Mouse (Mus musculus): ENCODE results near the gene Gm7534.
"Not testable (repeated sequence)": the region's sequence is repeated elsewhere in the genome, so short reads cannot be mapped to it uniquely, and the experiment has no call there.

Gm7534 gene

GRCm38 (mm10) chr4:134199371-134199770, 3.4 kb downstream of the Gm7534 start:
- DNase-seq: no peak

GRCm38 (mm10) chr4:134186268-134186667, 16.5 kb downstream of the Gm7534 start:
- peak in 1 of 2 experiments; percentile 19 for DNase-seq

- DNase-seq: no peak
Observed at GRCm38 (mm10) chr4:134185569-134185968, 17.2 kb downstream of the Gm7534 start.

GRCm38 (mm10) chr4:134183711-134184110, 19.1 kb downstream of the Gm7534 start:
- DNase-seq: no peak

DNA sequence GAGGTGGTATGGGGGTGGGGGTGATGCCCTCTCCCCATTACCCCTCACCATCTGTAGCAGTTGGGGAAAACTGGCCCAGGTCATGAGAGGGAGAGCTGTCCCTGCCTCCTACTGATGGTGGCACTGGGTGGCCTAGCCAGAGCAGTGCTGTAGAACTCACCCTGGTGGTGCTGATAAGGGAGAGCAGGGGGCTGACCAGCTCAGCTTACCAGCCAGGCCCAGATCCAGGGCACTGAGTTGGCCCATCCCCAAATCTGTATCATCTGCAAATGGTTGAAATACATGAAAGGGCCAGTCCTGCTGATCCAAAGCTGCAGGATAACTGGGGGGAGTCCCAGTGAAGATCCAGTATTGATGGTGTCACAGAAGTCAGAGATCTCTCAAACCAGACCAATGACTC, 21.0 kb downstream of the Gm7534 start:
- DNase-seq: no peak

DNA sequence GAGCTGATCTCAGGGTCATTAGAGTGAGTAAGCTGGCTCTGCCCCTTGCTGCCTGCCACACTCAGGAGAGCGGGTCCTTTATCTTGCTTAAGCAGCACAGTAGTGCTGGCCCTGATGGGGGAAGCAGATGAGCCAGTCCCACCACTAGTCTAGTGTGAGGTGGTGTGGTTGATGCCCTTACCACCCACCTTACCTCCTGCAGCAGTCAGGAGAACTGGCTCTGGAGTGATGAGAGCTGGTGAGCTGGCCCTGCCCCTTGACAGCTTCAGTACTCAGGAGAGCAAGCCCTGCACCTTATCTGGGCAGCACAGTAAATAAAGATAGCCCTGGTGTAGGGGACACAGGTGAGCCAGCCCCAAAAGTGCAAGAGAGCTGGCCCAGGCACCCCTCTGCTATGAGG, 21.7 kb downstream of the Gm7534 start:
- no peak for DNase-seq

DNA sequence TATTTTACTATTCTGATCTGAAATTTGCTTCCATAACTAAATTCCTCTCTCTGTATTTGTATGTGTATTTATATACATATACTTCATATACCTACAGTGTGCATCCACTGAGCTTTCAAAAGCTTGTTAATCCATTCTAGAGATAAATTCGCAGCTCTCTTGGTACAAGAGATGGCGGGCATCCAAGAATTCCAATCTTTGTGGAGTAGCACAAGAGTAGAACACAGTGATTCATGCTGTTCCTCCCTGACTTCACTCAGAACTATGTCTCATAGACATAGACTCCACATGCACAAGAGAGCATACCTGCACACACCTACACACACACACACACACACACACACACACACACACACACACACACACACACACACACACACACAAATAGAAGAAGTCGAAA, 30.4 kb downstream of the Gm7534 start:
- DNase-seq: no peak

DNA sequence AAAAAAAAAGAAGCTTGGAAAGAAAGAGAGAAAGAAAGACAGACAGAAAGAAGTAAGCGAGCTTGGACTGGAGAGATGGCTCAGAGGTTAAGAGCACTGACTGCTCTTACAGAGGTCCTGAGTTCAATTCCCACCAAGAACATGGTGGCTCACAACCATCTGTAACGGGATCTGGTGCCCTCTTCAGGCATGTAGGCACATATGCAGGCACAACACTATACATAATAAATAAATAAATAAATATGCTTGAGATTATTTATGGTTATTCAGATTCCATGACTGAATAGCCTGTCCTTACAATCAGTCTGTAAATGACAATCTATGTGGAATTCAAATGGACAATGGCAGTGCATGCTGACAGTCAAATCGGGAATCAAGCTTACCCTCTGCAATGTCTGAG, 35.9 kb downstream of the Gm7534 start:
- no peak for DNase-seq

DNA sequence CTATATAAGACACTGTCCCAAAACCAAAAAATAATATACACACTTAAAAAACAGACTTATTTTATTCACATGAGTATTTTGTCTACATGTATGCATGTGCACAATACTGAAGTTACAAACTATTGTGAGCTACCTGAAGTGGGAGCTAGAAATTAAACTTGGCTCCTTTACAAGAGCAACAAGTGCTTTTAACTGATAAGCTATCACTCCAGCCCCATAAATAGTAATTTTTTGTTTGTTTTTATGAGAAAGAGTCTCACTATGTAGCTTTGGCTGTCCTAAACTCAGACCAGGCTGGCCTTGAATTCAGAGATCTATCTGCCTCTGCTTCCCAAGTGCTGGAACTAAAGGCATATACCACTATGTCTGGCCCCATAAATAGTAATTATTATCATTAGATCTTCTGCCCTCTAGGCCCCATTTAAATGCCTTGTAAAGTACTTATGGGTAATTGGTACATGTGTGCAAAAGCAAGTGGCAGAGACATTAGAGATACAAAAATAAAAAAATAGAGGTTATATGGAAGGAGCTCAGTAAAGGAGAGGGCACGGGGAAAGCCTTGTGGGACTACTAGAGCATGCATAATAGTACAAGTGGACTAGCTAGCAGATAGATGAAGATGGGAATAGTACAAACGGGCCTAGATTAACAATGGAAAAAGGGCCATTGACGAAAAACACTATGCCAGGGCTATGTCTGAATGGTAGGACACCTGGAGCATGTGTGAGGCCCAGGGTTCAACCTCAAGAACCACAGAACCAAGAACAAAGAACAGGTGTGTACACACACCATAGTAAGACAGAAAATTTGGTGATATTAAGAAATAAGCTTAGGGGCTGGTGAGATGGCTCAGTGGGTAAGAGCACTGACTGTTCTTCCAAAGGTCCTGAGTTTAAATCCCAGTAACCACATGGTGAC, 37.0 kb downstream of the Gm7534 start:
- no peak for DNase-seq

DNA sequence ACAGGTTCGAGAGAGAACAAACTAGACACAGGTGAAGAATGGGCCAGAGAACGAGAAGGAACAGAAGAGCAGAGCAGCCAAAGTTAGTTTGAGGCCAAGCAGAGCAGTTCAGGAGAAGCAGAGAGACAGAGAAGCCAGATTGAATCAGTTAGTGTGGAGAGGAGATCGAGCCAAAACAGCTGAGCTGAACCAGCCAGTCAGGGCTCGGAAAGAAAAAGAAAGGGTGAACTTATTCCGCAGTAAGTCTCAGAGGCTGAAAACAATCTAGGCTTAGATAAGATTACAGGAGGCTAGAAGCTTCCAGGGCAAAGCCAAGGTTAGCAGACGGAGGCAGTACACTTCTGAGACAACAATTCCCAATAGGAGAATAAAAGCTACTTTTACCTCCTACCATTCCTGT, 37.8 kb downstream of the Gm7534 start:
- no peak for DNase-seq

- peak in 1 of 2 experiments; percentile 13 for DNase-seq
Observed at GRCm38 (mm10) chr4:134164591-134164990, 38.2 kb downstream of the Gm7534 start.

- peak; percentile 50 to 65 for DNase-seq
Observed at GRCm38 (mm10) chr4:134160071-134160470, 42.7 kb downstream of the Gm7534 start.

- DNase-seq: no peak
Observed at GRCm38 (mm10) chr4:134158774-134159173, 44.0 kb downstream of the Gm7534 start.

- DNase-seq: peak in 1 of 2 experiments; percentile 16
Observed at GRCm38 (mm10) chr4:134157558-134157957, 45.2 kb downstream of the Gm7534 start.

GRCm38 (mm10) chr4:134156744-134157143, 46.1 kb downstream of the Gm7534 start:
- DNase-seq: no peak

DNA sequence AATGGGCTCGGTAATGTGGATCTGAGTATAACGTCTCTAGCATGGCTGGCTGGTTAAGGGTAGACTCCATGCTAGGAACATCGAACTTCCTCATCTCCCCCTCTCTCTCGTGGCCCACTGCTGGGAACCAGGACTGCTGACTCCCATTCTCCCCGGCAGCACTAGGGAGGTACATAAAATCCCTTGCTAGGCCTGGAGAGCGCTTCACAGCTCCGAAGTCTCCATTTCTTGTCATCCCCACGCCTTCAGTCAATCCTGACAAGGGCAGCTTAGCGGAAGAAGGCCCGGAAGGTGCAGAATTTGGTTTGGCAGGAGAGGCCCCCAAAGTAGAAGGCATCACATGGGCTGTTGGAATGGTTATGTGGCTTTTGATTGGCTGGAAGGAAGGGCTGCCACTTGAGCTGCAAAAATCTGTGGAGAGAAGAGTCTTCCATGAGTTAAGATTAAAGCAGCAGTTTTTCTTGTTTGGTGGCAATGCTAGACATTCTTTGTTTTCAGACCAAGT, 46.8 kb downstream of the Gm7534 start:
- no peak for DNase-seq

DNA sequence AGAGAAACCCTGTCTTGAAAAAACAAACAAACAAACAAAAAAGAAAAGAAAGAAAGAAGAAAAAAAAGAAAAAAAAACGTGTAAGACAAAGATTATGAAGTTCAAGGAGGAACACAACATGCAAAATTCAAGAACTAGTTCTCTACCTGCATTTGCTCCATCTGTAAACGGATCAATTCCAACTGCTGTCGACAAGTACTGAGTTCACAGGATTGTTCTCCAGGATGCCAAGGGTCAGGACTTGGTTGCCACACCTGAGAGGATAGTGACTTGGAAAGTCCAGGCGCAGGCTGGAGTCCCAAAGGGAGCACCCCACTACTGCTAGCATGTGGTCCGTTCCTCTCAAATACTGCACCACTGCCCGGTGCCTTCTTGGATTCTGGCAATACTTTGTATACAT, 47.3 kb downstream of the Gm7534 start:
- no peak for DNase-seq

GRCm38 (mm10) chr4:134154354-134154753, 48.5 kb downstream of the Gm7534 start:
- no peak for DNase-seq

GRCm38 (mm10) chr4:134153656-134154055, 49.1 kb downstream of the Gm7534 start:
- no peak for DNase-seq

GRCm38 (mm10) chr4:134152112-134152511, 50.7 kb downstream of the Gm7534 start:
- no peak for DNase-seq

DNA sequence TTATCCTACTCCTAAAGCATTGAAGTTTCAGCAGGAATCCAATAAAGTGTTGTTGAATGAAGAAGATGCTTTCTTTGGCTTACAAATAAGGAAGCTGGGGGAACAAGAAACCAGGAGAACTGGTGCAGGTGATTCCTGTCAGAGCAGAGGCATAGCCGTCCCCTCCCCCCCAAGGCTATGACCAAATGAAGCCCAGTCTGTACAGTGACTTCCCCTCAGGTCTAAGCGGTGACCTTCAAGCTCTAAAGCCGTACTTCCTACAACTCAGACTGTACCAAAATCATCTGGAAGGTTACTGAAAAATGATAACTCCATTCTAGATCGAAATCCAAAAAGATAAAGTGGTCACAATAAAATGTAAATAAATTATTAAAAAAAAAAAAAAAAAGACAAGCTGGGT, 53.4 kb downstream of the Gm7534 start:
- DNase-seq: no peak

DNA sequence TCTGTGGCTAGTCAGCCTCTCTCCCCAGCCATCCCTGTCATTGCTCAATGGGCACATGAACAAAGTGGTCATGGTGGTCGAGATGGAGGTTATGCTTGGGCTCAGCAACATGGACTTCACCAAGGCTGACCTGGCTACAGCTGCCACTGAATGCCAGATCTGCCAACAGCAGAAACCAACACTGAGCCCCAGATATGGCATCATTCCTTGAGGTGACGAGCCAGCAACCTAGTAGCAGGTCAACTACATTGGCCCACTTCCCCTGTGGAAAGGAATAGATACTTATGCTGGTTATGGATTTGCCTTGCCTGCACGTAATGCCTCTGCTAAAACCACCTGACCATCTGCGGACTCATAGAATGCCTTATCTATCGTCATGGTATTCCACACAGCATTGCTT, 58.5 kb downstream of the Gm7534 start:
- not testable (repeated sequence) for DNase-seq
